Mouse (Mus musculus) liver, adult 2 months (tissue): Measurements from ENCODE around the gene Lbx1. TPM values are rescaled to one million over a fixed set of nuclear protein-coding genes. Genes with fewer than 3 reads are reported as not detected.

Source experiments
- DNase-seq: peaks from one replicate; pipeline ENCODE4 v3.0.0-alpha.2; 2011; ENCODE audit warnings: low read depth, low spot score; ENCODE audit errors: extremely low read depth
- H3K27ac ChIP-seq: fragments of 200-500 bp; replicated peaks from 2 replicates; pipeline ENCODE4 v1.5.1; 2012; ENCODE audit warnings: low read depth, mild to moderate bottlenecking, control low read depth, inconsistent platforms, low read length; ENCODE audit not compliant: insufficient read depth
- H3K27me3 ChIP-seq: fragments of 200-500 bp; 2 replicates; pipeline ENCODE4 v1.6.1; 2012; ENCODE audit warnings: mild to moderate bottlenecking, moderate library complexity, low read length, inconsistent platforms; ENCODE audit not compliant: control insufficient read depth, insufficient read depth
- H3K36me3 ChIP-seq: fragments of 200-500 bp; 2 replicates; pipeline ENCODE4 v1.6.1; 2012; ENCODE audit warnings: low read length, inconsistent platforms; ENCODE audit not compliant: control insufficient read depth, insufficient read depth
- H3K4me1 ChIP-seq: fragments of 200-500 bp; 2 replicates; pipeline ENCODE4 v1.6.1; 2011; ENCODE audit warnings: low read length; ENCODE audit not compliant: control insufficient read depth, insufficient read depth
- H3K4me3 ChIP-seq: fragments of 200-500 bp; 2 replicates; pipeline ENCODE4 v1.5.1; 2011; ENCODE audit warnings: low read depth, mild to moderate bottlenecking, control low read depth, low read length, moderate library complexity; ENCODE audit not compliant: insufficient read depth
- H3K79me2 ChIP-seq: fragments of 200-500 bp; 2 replicates; pipeline ENCODE4 v1.6.1; 2012; ENCODE audit warnings: inconsistent platforms, mild to moderate bottlenecking, low read length, moderate library complexity; ENCODE audit not compliant: control insufficient read depth, insufficient read depth
- H3K9ac ChIP-seq: fragments of 200-500 bp; 2 replicates; pipeline ENCODE4 v1.6.1; 2012; ENCODE audit warnings: low read depth, mild to moderate bottlenecking, control low read depth, inconsistent platforms, low read length
- CTCF ChIP-seq: fragments of 200-500 bp; IDR thresholded peaks from 2 replicates; pipeline ENCODE4 v1.5.1; 2011; ENCODE audit warnings: low read depth, low read length, control low read depth
- POLR2A ChIP-seq: fragments of 200-500 bp; IDR thresholded peaks from 2 replicates; pipeline ENCODE4 v1.6.1; 2011; ENCODE audit warnings: low read length, control low read depth; ENCODE audit not compliant: insufficient read depth; ENCODE audit errors: extremely low read depth
- WGBS: fragments of 180-500 bp; shearing (Covaris S2); methylation state at CpG from one replicate; pipeline ENCODE4 v1.1.7; 2018; 5-methylcytosine and 5-hydroxymethylcytosine counted together
- polyA plus RNA-seq: library from polyadenylated mRNA; depleted of rRNA; stranded (reverse); fragments of >200 nt; gene quantifications from 2 replicates; pipeline ENCODE4 v1.2.3, GENCODE M21; 2012; rRNA removed
- total RNA-seq: library from RNA; depleted of rRNA; stranded (reverse); fragments of >200 nt; gene quantifications from 2 replicates; pipeline ENCODE4 v1.2.3, GENCODE M21; 2014; rRNA removed

Gene Lbx1
- under 0.01 TPM in 1 of 2 replicates, not detected in the other for total RNA-seq
- not detected in 2 replicates for polyA plus RNA-seq

GRCm38 (mm10) chr19:45235766-45236362 lies at the start of gene Lbx1:
TSS of gene Lbx1 (minus strand) at chr19:45235812.
- DNase-seq: no peak
- no peaks in the 10 kb centered on the region for H3K4me1 ChIP-seq
- no peak within 1 kb of the TSS for H3K27ac ChIP-seq
- 3% methylated on average over 30 of the region's 30 CpGs for WGBS
- no peaks in the 10 kb centered on the region for H3K79me2 ChIP-seq
- H3K27me3 ChIP-seq: peaks cover 53% of the 10 kb centered on the region
- no peak for TF ChIP-seq POLR2A
- TF ChIP-seq CTCF: no peak
- no peak within 1 kb of the TSS for H3K9ac ChIP-seq
- no peaks in the 10 kb centered on the region for H3K36me3 ChIP-seq
- H3K4me3 ChIP-seq: no peak within 1 kb of the TSS; the same call in 1 of the 2 replicates

- DNase-seq: no peak
- H3K4me1 ChIP-seq: no peaks in the 10 kb centered on the region
Observed at GRCm38 (mm10) chr19:45283302-45283701, 47.7 kb upstream of the Lbx1 start.

GRCm38 (mm10) chr19:45276196-45276595 lies 40.6 kb upstream of the Lbx1 start:
- no peaks in the 10 kb centered on the region for H3K79me2 ChIP-seq

More at GRCm38 (mm10) chr19:45283302-45283701, 47.7 kb upstream of the Lbx1 start:
- no peak overlapping the region for H3K9ac ChIP-seq
- no peak overlapping the region for H3K27ac ChIP-seq
- H3K27me3 ChIP-seq: no peaks in the 10 kb centered on the region
- no peaks in the 10 kb centered on the region for H3K79me2 ChIP-seq
- no peak for TF ChIP-seq POLR2A
- TF ChIP-seq CTCF: peak; percentile 73
- 14% methylated on average over 10 of the region's 10 CpGs for WGBS
- H3K4me3 ChIP-seq: no peak overlapping the region
- H3K36me3 ChIP-seq: no peaks in the 10 kb centered on the region

GRCm38 (mm10) chr19:45271986-45272385 lies 36.4 kb upstream of the Lbx1 start:
- no peaks in the 10 kb centered on the region for H3K4me1 ChIP-seq
- no peaks in the 10 kb centered on the region for H3K79me2 ChIP-seq
- H3K36me3 ChIP-seq: no peaks in the 10 kb centered on the region
- no peak overlapping the region for H3K9ac ChIP-seq
- no peak for TF ChIP-seq CTCF
- no peak for TF ChIP-seq POLR2A
- 53% methylated on average over 10 of the region's 10 CpGs for WGBS
- H3K4me3 ChIP-seq: no peak overlapping the region
- DNase-seq: no peak
- no peak overlapping the region for H3K27ac ChIP-seq
- H3K27me3 ChIP-seq: no peaks in the 10 kb centered on the region

More at GRCm38 (mm10) chr19:45276196-45276595, 40.6 kb upstream of the Lbx1 start:
- no peak overlapping the region for H3K9ac ChIP-seq
- H3K4me1 ChIP-seq: no peaks in the 10 kb centered on the region
- no peaks in the 10 kb centered on the region for H3K36me3 ChIP-seq
- no peak for DNase-seq
- 65% methylated on average over 4 of the region's 4 CpGs for WGBS
- H3K27ac ChIP-seq: no peak overlapping the region
- H3K4me3 ChIP-seq: no peak overlapping the region
- TF ChIP-seq POLR2A: no peak
- no peaks in the 10 kb centered on the region for H3K27me3 ChIP-seq

GRCm38 (mm10) chr19:45262995-45263394 lies 27.4 kb upstream of the Lbx1 start:
- no peak overlapping the region for H3K4me3 ChIP-seq
- H3K27me3 ChIP-seq: 0 out of 2 replicates have a peak, but pooled peaks cover under 1% of the 10 kb centered on the region
- no peaks in the 10 kb centered on the region for H3K36me3 ChIP-seq
- TF ChIP-seq POLR2A (no peak), CTCF (no peak)
- no peaks in the 10 kb centered on the region for H3K4me1 ChIP-seq
- no peak overlapping the region for H3K9ac ChIP-seq
- DNase-seq: no peak
- 80% methylated on average over 10 of the region's 10 CpGs for WGBS
- H3K79me2 ChIP-seq: no peaks in the 10 kb centered on the region
- no peak overlapping the region for H3K27ac ChIP-seq
